Mouse (Mus musculus) natural killer cell, adult 2 months (primary cell): ENCODE data around the gene Eif4h.

Experiments used
- DNase-seq, 2 experiments: peaks; one replicate each; pipeline ENCODE4 v3.0.0; 2022; ENCODE audit warnings: low spot score in 2 of 2

Gene Eif4h

DNA sequence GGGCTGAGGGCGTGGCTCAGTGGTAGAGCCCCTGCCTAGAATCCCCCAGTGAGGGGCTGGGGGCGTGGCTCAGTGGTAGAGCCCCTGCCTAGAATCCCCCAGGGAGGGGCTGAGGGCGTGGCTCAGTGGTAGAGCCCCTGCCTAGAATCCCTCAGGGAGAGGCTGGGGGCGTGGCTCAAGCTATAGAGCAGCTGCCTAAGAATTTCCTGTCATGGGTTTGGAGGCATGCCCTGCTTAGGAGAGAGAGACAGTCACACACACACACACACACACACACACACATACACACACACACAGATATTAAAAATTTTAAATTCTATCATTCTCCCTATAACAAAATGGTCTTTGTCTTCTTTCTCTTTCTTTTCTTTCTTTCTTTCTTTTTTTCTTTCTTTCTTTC lies 9.7 kb upstream of the Eif4h start:
- peak in 1 of 2 experiments; percentile 35 for DNase-seq

DNA sequence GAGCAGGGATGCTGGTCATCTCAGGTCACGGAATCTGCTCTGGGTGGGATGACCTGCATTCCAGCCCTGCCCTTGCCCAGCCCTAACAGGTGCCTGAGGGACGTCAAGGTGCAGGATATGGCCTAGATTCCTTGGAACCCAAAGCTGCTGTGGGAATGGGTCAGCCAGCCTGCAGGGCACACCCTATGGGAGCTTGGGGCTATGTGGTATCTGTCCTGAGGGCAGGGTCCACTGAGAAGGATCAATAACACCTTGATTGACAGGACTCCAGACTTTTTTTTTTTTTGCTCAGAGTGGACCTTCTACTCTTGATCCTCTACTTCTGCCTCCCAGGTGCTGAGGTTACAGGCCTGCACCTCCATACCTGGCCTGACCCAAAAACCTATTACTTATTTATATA lies 8.1 kb upstream of the Eif4h start:
- DNase-seq: no peak

DNA sequence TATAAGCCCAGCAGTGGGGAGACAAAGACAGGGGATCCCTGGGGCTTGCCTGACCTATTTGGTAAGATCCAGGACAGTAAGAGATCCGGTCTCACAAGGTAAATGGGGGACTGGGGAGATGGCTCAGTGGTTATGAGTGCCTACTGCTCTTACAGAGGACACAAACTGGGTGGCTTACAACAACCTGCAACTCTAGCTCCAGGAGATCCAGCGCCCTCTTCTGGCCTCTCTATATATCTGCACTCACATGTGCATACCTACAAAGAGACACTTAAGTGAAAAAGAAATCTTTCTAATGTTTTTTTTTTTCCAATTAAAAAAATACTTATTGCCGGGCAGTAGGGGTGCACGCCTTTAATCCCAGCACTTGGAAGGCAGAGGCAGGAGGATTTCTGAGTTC lies 7.2 kb upstream of the Eif4h start:
- DNase-seq: no peak

DNA sequence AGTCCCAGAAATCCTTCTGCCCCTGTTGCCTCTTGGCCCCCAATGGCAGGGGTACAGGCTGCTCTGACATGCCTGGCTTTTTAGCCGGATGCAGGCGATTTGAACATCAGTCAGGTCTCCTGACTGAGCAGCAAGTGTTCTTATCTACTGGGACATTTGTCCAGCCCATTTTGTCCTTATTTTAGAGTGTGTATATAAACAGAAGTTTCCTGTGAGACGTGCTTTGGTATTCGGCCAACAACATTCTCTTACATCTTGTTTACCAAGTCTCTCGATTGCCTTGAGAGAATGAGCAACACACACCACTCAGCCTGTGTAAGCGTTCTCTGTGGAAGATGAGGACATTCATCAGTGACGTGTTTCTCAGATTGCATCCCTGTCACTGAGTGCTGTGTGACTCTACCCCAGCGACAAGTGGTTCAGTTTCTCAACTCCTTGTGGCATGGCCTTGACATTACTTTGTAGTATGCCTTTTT lies 5.4 kb upstream of the Eif4h start:
- no peak for DNase-seq

DNA sequence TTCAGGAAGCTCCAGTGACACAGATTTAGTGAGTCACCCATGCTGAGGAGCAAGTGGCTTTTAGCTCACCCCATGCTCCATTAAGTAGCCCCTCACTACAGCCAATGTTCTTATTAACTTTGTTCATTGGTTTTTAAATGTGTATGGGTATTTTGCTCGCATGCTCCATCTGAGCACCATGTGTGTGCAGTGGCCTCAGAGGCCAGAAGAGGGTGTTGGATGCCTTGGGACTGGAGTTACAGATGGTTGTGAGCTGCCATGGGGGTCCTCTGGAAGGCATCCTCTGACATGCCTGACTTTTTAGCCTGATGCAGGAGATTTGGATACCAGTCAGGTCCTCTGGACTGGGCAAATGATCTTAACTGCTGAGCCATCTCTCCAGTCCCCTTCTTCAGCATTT lies 4.8 kb upstream of the Eif4h start:
- no peak for DNase-seq

DNA sequence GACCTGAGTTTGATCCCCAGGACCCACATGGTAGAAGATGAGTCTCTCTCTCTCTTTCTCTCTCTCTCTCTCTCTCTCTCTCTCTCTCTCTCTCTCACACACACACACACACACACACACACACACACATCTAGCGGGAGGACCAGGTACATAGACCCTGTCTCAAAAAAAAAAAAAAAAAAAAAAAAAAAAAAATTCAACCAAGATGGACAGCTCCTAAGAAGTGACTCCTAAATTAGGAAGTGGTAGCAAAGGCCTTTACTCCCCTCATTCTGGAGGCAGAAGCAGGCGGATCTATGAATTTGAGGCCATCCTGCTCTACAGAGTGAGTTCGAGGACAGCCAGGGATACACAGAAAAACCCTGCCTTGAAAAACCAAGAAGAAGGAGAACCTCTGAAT lies 1.1 kb upstream of the Eif4h start:
- no peak for DNase-seq

DNA sequence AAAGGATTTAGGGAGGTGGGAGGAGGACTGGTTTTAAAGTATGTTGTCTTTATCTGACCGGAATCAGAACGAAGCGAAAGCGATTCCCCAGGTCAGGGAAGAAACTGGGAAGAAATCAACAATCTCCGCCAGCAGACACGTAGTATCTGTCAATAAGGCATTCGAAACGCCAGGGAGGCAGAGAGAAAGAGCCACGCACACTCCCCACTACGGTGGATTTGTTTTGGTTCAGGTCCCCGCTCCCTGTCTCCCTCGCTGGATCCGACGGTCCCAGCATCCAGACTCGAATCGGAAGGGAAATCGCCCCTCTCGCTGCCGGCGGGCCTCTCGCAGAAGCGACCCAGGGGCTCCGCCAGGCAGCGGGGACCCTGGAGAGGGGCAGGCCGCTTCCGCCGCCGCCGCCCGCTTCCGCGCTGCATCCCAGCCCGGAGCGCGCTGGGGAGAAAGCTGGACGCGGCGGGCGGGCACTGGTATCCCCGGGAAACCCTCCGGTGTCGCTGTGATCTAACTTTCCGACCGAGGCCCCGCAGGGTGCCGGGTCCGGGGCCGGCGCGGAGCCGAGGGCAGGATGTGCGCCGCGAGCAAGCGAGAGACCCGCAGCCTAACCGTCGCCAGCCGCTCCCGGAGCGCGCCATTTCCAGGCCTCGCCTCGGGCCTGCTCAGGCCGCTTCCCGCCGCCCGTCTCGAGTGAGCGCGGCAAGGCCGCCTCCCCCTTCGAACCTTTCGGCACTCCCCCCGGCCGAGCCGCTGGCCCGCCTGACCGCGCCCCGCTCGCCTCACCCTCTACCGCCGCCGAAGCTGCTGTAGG lies 625 bp downstream of the Eif4h start:
- no peak for DNase-seq

DNA sequence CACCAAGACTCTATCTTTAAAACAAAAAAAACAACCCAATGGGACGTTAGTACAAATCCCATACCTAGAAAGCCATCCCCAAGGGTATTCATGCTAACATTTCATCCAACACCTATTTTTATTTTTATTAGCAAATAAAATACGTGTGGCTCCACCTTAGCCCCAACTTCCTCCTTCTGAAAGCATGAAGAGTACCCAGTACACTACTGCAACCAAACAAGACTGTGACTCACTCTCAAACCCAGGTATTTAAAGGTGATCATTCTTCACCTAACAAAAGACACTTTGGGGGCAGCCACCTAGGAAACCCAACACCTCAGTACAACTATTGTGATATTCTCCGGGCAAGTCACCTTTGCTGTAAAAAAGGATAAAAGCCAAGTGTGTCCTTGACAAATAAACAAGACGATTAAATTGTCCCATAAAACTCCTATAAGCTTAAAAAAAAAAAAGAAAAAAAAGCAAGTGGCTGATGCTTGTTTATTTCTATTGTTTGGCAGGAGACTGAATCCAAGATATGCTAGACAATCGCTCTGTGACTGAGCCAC lies 1.4 kb downstream of the Eif4h start:
- DNase-seq: no peak

DNA sequence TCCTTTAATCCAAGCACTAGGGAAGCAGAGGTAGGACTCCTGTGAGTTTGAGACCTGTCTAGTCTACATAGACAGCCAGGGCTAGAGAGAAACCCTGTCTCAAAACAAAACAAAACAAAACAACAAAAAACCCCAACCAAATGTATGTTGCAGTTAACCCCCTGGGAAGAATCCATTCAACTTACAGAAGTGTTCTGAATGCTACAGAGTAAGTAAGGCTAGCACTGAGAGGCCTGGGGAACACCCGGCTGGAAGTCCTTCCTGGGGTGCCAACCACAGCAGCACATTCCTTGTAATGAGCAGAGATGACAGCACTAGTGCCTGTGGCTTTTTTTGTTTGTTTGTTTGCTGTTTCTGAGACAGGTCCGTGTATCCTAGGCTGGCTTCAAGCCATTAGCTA lies 6.4 kb downstream of the Eif4h start:
- no peak for DNase-seq

DNA sequence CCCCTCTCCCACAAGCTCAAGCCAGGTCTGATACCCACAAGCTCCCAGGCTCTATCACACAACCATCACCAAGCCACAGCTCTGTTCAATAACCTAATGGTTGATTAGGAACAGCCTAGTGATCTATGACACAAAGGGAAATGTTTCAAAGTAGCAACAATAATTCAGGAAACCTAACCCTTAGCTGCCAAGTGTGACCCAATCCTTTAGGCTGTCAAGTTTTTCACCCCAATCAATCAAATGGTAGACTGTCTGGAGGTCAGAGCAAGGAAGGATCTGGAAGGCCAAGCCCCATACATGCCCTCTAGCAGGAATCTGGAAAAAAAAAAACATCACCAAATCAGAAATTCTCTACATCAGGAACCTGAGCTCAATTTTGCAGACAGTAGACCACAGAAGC lies 8.5 kb downstream of the Eif4h start:
- DNase-seq: no peak

DNA sequence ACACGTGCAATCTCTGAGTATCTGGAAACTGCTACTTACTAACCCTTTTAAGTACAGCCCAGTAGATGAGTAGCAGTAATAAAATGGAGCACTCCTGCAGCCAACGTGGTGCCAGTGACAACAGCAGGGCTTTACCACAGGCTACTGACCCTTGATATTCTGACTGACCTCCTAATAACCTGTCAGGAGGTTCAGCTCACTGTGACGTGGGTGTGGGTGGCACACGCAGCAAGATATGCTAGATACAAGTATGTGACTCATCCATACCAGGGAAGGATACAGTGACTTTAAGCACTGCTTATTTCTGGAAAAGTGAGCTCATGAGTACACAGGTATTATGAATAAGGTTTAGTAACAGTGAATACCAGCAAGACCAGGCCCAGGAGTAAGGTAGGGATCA lies 9.8 kb downstream of the Eif4h start:
- DNase-seq: peak in 1 of 2 experiments; percentile 38

DNA sequence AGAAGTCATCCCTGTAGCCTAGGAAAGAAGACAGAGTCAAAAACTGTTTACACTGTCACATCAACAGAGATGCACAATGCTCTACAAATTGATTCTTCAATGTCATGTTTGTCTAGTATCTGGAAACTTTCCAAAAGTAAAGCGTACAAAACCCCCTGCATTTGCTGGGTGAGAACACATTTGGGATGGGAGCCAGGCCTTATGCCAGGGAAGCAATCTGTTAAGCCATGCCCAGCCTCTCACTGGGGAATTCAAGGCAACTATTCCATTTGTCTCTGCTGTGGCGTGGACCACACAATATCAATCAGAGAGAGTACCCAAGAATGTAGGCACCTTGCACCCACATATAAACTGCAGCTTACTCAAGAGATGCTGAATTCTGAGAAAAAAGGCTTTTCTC lies 17.2 kb downstream of the Eif4h start:
- DNase-seq: no peak

DNA sequence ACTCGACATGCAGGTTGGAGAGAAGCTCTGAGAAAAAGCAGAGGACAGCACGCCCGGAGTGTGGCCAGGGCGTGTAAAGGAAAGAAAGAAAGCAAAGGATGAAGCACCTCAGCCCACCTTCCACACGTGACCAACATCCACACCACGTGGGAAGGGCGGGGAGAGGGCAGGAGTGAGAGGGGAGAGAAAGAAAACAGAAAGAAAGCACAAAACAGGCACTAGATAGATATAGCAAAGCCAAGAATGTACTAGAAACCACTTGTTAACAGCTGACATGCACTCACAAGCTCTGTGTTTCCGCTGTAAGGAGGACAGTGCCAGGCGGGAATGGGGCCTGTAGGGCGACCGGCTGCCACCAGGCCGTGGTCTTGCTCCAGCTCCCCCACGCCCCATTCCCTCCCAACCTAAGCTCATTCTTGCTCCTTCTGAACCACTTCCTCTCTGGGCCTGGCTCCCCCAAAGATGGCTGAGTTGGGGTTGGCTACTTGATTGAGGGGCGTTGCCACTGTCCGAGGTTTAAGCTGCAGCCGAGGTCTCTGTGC lies 18.1 kb downstream of the Eif4h start:
- no peak for DNase-seq

DNA sequence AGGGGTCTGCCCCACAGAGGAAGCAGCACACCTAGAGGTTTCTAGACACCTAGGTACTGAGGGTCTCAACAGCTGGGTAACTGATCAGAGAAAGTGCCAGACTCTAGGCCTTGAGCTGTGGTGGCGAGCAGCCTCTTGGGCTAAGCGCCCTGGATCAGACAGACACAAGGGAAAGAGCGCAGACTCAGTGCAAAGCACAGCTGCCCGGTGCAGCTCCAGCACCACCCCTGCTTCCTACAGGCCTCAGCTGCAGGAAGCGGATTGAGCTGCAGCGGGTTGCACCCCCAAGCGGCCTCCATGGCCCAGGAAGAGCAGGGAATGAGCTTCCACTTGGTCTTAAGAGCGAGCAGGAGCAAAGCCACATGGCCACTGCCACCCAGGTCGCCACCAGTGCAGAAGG lies 18.8 kb downstream of the Eif4h start:
- DNase-seq: no peak

DNA sequence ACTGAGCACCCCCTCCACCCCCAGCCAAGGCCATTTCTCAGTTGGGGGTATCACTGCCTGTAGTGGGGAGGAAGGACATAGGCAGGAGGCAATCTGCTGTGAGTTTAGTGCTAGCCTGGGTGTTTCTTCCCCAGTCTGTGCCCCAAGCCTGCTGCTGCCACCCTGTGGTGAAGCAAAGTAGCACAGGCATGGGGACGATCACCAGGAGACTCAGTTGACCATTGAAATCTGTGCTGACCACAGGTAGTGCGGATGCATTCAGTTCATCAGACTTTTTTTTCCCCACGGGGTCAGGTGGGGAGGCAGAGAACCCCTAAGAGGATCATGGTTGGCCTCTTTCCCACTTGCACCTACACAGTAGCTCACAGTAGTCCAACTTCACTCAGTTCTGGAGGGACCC lies 22.2 kb downstream of the Eif4h start:
- DNase-seq: peak; percentile 74 to 76

DNA sequence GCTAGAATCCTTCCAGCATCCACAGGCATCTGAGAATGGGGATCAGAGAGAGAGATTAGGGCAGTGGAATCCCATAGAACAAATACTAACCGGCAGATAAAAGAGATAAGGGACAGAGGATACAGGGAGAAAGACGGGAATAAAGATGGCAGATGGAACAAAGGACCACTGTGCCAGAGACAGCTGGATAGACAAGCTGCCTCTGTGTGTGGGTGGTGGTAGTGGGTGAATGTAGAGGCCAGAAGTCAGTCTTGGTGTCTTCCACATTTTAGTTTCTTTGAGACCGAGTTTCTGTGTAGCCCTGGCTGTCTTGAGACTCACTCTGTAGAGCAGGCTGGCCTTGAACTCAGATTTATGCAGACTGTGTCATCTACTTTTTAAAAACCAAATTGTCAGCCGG lies 23.5 kb downstream of the Eif4h start:
- no peak for DNase-seq

DNA sequence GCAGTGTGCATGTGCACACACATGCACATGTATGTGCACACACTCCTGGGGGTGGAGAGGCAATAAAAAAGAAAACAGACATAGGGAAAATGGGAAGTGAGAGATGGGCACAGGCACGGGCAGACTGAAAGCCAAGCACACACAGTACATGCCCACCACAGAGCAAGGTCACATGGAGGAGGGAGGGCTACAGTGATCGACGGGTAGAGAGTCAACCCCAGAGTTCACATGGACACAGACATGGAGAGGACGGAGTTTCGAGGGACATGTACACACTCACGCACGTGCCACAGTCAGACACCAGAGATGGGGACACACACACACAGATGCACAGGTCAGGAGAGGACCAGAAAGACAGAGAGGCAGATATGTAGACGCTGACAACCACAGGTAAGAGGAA lies 23.9 kb downstream of the Eif4h start:
- no peak for DNase-seq

DNA sequence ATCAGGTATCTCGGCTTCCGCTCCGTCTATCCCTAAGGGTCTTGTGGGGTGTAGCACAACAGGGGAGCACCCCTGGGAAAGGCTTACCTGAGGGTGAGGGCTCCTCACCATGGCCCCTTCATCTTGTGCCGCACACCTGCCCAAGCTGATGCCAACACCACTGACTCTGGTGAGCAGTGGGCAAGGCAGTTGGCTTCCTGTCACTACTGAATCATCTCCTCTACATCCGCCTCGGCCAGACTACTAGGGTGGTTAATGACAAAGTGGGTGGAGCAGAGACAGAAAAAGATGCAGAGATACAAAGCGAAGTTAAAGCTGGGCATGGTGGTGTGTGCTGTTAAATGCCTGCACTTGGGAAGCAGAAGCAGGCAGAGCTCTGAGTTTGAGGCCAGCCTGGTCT lies 24.5 kb downstream of the Eif4h start, which contains the start of gene Lat2:
TSS of gene Lat2 (minus strand) at position 224 of the 400 bp plus-strand sequence.
- DNase-seq: peak; percentile 71 to 73

DNA sequence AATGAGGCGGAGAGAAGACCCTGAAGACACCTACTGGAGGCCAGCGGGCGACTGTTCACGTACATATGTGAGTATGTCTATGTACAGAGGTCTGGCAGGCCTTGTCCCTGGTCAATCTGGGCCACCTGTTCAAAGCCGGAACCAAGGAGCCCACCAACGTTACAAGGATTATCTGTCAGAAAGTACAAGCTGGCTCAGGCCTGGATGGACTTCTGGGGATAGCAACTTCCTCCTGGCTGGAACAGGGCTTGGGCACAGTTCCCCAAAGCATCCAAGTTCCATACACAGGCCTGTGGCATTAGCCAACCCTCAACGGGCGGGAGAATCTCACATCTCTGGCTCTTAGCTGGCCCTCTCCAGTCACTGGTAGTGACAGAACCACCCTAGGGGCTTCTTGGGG lies 25.0 kb downstream of the Eif4h start:
- no peak for DNase-seq

DNA sequence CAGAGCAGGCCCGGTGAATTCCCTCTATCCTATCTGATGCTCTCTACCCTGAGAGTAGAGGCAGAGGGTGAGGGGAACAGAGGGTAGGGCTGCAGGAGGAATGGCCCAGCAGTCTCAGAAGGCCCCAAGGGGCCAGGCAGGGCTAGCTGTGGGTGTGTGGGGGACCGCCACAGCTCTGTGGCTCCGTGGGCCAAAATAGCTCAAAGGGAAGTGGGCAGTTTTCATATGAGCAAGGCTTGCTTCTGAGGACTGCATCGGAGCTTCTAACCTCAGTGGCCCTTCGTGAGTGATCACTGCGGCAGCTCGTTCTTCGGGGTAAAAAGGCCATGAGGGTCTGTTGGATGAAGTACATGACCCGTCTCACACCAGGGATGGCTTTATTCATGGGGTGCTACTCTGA lies 25.6 kb downstream of the Eif4h start:
- DNase-seq: peak; percentile 63 to 72

DNA sequence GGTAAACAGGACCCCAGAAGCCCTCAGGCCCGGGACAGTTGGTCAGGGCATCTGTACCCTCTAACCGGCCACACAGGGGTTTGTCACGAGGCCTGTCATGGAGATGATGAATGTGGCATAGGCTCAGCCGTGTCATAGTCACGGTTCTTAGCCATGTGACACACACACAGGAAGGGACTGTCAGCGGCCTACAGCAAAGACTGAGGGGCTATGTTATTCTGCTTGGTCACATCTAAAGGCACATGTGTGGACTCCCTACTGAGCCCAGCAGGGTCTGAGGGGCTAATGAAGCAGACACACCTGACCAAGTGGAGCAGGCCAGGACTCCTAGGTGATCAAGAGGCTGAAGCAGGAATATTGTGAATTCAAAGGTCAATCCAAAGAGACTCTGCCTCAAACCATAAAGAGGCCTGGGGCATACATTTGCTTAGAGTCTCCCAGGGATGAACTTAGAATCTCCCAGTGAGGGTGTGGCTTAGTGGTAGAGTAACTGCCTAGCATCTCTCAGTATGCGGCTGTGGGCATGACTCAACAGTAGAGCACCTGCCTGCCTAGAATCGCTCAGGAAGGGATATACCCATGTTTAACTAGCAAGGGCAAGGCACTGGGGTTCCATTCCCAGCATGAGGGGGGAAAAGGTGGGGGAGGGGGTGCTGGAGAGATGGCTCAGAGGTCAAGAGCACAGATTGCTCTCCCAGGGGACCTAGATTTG lies 27.3 kb downstream of the Eif4h start:
- peak; percentile 68 to 71 for DNase-seq

DNA sequence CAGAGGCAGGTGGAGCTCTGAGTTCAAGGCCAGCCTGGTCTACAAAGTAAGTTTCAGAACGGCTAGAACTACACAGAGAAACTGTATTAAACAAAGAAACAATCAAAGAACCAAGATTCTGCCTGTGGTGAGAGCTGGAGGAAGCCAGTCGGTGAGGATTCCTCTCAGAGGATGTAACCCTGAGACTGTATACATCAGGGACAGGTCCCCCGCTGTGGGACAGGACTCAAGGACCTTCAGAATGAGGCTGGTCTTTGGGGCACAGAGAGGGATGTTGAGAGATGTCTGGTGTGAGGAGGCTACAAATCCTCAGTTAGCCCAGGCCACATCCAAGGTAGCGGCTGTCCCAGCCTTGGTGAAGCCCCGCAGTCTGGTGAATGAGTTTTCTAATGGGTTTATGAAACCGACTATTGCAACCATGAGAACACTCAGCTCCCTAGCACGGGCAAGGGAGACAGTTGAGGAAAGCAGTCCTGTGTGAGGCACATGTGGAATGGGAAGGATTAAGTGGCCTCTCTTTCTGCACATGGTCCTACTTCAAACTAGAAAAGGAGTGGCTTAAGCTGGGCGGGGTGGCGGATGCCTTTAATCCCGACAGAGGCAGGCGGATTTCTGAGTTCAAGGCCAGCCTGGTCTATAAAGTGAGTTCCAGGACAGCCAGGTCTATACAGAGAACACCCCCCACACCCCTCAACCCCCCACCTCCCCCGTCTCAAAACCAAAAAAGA lies 29.2 kb downstream of the Eif4h start:
- DNase-seq: no peak
